Mouse (Mus musculus) embryonic fibroblast, embryonic 13.5 days (primary cell): ENCODE measurements around the gene Chrnd. TPM values are rescaled to one million over a fixed set of nuclear protein-coding genes. Genes with fewer than 3 reads are reported as not detected.
A peak's percentile ranks its signal among the peaks of the same experiment; 100 is the strongest.

Experiments used
- H3K27ac ChIP-seq: 2 replicates; pipeline ENCODE4 v1.5.1; 2012; ENCODE audit warnings: low read length, control low read depth, inconsistent platforms; ENCODE audit not compliant: insufficient read depth
- H3K4me1 ChIP-seq: 2 replicates; pipeline ENCODE4 v1.6.1; 2011; ENCODE audit warnings: low read length; ENCODE audit not compliant: control insufficient read depth, insufficient read depth
- H3K4me3 ChIP-seq: 2 replicates; pipeline ENCODE4 v1.5.1; 2011; ENCODE audit warnings: mild to moderate bottlenecking, control low read depth, low read length; ENCODE audit not compliant: insufficient read depth
- CTCF ChIP-seq: IDR thresholded peaks from 2 replicates; pipeline ENCODE4 v1.5.1; 2011; ENCODE audit warnings: mild to moderate bottlenecking, control low read depth, low read length, moderate library complexity, borderline replicate concordance; ENCODE audit not compliant: insufficient read depth
- POLR2A ChIP-seq: IDR thresholded peaks from 2 replicates; pipeline ENCODE4 v1.6.1; 2011; ENCODE audit warnings: low read depth, mild to moderate bottlenecking, control low read depth, low read length, moderate library complexity
- polyA plus RNA-seq: library from polyadenylated mRNA; stranded (reverse); fragments of >200 nt; gene quantifications from 2 replicates; pipeline ENCODE4 v1.2.4, GENCODE M21; 2011; ENCODE audit warnings: low read depth; ENCODE audit not compliant: missing spikeins, insufficient read length

Gene Chrnd
- polyA plus RNA-seq, 1 experiment, result not detected

DNA sequence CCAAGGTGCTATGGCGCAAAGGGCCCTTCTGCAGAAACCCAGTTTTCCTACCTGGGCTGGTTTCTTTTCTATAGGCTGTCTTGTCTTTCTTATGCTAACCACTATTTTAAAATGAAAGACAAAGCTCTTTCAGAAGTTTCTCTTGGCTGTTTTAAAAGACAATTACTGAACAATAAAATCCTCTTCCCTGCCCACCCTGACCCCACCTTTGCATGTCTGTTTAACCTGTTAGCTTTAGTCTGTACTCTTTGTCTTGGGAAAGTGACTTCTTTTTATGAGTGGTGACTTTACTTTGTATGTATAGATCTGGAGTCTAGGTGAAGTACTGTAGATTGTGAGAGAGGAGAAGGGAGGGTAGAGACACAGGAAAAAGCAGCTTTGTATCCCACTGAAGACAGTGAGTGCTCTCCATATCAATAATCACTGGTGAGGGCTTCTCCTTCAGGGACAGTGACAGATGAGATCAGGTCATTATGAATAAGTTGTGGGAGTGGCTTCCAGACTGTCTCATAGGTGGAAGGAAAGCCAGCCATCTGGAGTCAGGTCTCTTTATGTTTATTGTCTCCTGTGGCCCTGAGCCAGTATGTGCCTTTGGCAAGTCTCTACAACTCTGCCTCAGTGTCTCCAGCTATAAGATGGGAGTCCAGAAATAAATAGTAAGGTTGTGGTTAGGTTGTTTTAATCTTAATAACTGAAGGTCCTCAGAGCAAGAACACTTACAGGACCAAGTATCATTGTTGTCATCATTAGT lies 36.2 kb downstream of the Chrnd start:
- H3K4me1 ChIP-seq, result no peaks in the 10 kb centered on the region

DNA sequence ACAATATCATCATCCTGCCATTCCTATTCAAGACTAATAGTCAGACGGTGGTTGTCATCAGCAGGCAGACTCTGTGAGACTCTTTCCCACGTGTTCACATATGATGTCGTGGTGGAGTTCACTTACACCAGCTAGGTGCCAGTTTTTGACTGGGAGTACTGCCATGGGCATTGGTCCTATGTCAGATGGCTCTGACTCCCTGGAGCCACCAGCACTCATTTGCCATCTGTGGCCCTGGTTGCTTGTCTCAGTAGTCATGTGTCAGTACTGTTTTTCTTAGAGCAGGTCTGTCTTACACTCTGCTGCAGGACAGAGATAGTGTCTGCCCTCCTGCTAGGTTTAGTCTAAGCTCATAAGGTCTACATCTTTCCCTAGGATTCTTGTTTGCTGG lies 36.7 kb downstream of the Chrnd start:
- H3K4me1 ChIP-seq, result no peaks in the 10 kb centered on the region

More for the DNA sequence above, 36.2 kb downstream of the Chrnd start:
- TF ChIP-seq POLR2A, result no peak
- TF ChIP-seq CTCF, result no peak
- no peak overlapping the region for H3K27ac ChIP-seq
- no peak overlapping the region for H3K4me3 ChIP-seq

DNA sequence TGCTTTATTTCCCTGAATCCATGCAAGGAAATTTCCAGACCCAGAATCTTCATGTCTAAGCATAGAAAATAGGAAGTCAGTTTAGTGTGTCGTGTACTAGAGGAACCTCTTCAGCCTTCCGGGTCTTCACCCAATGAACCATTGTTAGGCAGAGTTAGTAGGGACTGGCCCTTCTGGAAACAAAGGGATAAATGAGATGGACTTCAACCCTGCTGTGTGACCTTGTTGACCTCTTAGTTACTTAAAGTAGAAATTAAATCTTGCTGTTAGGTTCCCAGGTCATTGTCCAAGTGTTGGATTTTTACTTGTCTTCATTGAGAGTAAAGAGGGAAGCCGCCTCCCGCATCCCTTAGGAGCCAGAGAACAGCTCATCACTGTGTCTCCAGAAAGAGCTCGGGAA lies 40.2 kb downstream of the Chrnd start:
- Histone ChIP-seq H3K27ac (no peak overlapping the region), H3K4me1 (no peaks in the 10 kb centered on the region), H3K4me3 (no peak overlapping the region)
- TF ChIP-seq CTCF (no peak), POLR2A (no peak)

More for the DNA sequence above, 36.7 kb downstream of the Chrnd start:
- H3K4me3 ChIP-seq, result no peak overlapping the region
- TF ChIP-seq CTCF, result no peak
- no peak for TF ChIP-seq POLR2A
- no peak overlapping the region for H3K27ac ChIP-seq

DNA sequence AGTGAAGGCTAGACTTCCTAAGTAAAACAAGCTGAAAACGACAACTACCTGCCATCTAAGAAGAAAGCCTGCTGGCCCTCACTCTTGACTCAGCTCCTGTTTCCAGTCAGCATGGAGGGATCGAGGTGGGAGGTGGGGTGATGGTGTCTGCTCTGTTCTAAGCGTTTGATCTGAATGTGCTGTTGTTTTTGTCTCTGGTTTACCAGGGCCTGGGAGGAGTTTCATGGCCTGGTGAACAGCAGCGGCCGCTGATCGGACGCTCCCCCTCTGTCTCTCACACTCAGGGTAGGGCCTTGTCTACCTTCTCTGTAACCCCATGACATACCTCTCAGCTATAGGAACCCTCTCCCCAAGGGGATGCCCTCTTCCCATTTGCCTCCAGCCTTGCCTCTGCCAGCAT lies 41.8 kb downstream of the Chrnd start:
- Histone ChIP-seq H3K4me3 (no peak overlapping the region), H3K4me1 (no peaks in the 10 kb centered on the region), H3K27ac (no peak overlapping the region)
- TF ChIP-seq POLR2A, result no peak
- no peak for TF ChIP-seq CTCF

DNA sequence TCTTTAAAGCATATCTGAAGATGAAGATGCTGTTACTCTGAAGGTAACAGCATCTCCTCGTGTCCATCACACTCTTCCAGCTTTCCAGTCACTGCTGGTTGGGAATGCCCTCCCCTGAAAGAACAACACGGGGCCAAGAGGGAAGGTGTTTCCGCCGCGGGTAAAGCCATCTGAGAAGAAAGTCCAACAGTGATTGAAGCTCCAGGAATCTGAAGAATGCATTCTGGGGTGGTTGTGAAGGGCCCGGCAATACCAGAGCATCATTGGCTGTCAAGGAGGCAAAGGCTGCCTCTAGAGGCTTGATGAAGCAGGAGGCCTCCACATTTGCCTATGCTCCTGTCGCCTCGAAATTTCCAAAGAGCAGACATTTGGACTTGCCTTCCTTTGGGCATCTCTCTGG lies 48.6 kb downstream of the Chrnd start:
- TF ChIP-seq POLR2A, result no peak

DNA sequence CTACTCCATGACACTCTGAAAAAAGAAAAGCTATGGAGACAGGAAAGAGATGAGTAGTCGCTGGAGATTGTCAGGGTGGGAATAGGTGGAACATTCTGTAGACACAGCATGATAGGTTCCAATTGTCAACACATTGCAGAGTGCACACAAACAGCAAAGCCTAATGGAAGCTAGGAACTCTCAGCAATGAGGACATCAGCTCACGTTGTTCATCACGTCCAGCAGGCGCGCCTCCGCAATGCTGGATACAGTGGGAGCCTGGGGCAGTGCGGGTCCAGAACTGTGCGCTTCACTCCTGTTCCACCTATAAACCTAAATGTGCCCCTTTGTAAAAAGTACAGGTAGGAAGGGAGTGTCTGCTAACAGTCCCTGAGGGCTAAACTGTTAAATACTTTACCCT lies 52.6 kb downstream of the Chrnd start:
- Histone ChIP-seq H3K4me1 (peaks cover 4% of the 10 kb centered on the region; the same call in 1 of the 2 replicates), H3K27ac (no peak overlapping the region), H3K4me3 (no peak overlapping the region)
- TF ChIP-seq POLR2A (no peak), CTCF (no peak)

More for the DNA sequence above, 48.6 kb downstream of the Chrnd start:
- Histone ChIP-seq H3K27ac (no peak overlapping the region), H3K4me1 (peaks cover 4% of the 10 kb centered on the region; the same call in 1 of the 2 replicates), H3K4me3 (no peak overlapping the region)

DNA sequence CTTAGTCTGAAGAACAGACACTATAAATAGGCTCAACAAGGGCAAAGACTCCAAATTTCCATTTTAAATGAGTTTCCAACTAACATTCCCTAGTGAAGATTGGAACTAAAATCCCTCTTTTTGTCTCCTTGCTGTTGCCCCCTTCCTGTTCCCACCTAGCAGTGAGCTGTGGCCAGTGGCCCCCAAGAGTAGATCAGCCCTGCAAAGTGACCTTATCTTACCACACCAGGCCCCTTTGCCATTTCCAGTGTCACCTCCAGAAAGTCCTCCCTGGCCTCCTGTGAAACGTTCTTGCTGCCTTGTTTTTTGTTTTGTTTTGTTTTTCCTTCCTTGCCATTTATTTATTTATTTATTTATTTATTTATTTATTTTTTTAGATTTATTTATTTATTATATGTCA lies 55.0 kb downstream of the Chrnd start:
- TF ChIP-seq POLR2A (no peak), CTCF (no peak)
- Histone ChIP-seq H3K4me3 (no peak overlapping the region), H3K27ac (no peak overlapping the region)

DNA sequence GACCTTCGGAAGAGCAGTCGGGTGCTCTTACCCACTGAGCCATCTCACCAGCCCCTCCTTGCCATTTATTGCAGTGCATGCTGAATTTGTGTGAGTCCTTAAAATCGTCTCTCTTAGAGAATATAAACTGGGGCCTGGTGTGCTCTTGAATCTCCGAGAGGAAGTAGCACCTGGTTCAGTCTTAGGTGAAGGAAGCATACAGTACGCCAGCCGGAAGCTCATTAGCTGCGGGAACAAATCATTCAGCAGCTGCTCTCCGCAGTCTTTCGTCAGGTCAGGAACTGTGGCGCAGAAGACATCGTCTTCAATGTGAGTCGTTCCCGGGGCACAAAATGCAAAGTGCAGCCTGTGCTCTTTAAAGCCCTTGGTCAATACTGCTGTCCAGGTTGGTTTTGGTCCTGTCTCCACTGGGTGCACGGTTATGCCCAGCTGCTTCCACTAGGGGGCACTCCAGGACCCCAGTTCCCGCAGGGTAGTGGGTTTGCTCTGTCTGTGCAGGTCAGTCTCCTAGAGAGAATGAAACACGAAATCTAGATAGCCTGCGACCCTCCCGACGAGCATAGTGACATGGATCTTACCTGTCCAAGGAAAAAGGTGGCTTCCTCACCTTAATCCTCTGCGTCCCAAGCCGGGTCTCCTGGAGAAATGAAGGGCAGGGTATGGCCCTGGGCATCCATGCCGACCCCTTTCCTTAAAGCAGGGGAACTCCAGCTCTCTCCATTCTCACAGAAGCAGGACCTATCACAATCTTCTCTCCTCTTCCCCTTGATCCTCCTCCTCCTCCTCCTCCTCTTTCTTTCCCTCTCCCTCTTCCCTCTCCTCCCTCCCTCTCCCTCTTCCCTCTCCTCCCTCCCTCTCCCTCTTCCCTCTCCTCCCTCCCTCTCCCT lies 55.8 kb downstream of the Chrnd start:
- Histone ChIP-seq H3K4me3 (no peak overlapping the region), H3K4me1 (no peaks in the 10 kb centered on the region), H3K27ac (no peak overlapping the region)
- TF ChIP-seq POLR2A (no peak), CTCF (peak; percentile 83)

More for the DNA sequence above, 55.0 kb downstream of the Chrnd start:
- H3K4me1 ChIP-seq, result no peaks in the 10 kb centered on the region

Other genes with a start within 250 kb of the Chrnd start
- not detected in 2 replicates for gene Alppl2, start 100.7 kb upstream of the Chrnd start, polyA plus RNA-seq
- gene Alpi, start 89.0 kb upstream of the Chrnd start, polyA plus RNA-seq, result not detected in 2 replicates
- not detected in 2 replicates for gene Akp3, start 65.6 kb upstream of the Chrnd start, polyA plus RNA-seq
- gene Ecel1, start 34.1 kb upstream of the Chrnd start, polyA plus RNA-seq, result not detected in 2 replicates
- gene Prss56, start 7.3 kb upstream of the Chrnd start, polyA plus RNA-seq, result not detected in 2 replicates
- not detected in 2 replicates for gene Chrng, start 14.1 kb downstream of the Chrnd start, polyA plus RNA-seq
- 172 and 190 TPM in 2 replicates for gene Eif4e2, start 23.3 kb downstream of the Chrnd start, polyA plus RNA-seq
- gene Efhd1, start 73.8 kb downstream of the Chrnd start, polyA plus RNA-seq, result 0.38 and 0.49 TPM in 2 replicates
- gene Gigyf2, start 136.4 kb downstream of the Chrnd start, polyA plus RNA-seq, result 76.1 and 82.9 TPM in 2 replicates
- not detected in 2 replicates for gene Kcnj13, start 204.1 kb downstream of the Chrnd start, polyA plus RNA-seq